Mouse (Mus musculus) gastrocnemius, postnatal 4 days (tissue): Measurements from ENCODE around the gene Abhd5. TPM values are rescaled to one million over a fixed set of nuclear protein-coding genes. Genes with fewer than 3 reads are reported as not detected.
"Not testable (repeated sequence)": the region's sequence is repeated elsewhere in the genome, so short reads cannot be mapped to it uniquely, and the experiment has no call there.

Source experiments
- DNase-seq, 2 experiments: peaks; one replicate each; pipeline ENCODE4 v3.0.0; 2021 to 2022; ENCODE audit warnings: low spot score in 2 of 2, mixed read lengths in 2 of 2
- long read RNA-seq, 2 experiments: library from polyadenylated mRNA; stranded (forward); transcript quantifications; one replicate each; pipeline ENCODE4 v2.0.0; 2021
- total RNA-seq, 2 experiments: library from RNA; stranded (reverse); gene quantifications; 2 replicates each; pipeline ENCODE4 v1.2.3; 2021

The Abhd5 gene
- 10 to 100 TPM; 26.3 to 26.4 TPM for total RNA-seq
- long read RNA-seq, experiment 1, transcript Abhd5-204 (7 exons, 3,157 nt): major isoform, 30 of 55 reads
- long read RNA-seq, experiment 1, partial matches to known transcripts: 7 of 55 reads
- long read RNA-seq, experiment 1, other reads (novel, unspliced or antisense): 15 of 55 reads
- long read RNA-seq, experiment 2, transcript Abhd5-204 (7 exons, 3,157 nt): major isoform, 34 of 57 reads
- long read RNA-seq, experiment 2, partial matches to known transcripts: 3 of 57 reads
- long read RNA-seq, experiment 2, other reads (novel, unspliced or antisense): 16 of 57 reads

DNA sequence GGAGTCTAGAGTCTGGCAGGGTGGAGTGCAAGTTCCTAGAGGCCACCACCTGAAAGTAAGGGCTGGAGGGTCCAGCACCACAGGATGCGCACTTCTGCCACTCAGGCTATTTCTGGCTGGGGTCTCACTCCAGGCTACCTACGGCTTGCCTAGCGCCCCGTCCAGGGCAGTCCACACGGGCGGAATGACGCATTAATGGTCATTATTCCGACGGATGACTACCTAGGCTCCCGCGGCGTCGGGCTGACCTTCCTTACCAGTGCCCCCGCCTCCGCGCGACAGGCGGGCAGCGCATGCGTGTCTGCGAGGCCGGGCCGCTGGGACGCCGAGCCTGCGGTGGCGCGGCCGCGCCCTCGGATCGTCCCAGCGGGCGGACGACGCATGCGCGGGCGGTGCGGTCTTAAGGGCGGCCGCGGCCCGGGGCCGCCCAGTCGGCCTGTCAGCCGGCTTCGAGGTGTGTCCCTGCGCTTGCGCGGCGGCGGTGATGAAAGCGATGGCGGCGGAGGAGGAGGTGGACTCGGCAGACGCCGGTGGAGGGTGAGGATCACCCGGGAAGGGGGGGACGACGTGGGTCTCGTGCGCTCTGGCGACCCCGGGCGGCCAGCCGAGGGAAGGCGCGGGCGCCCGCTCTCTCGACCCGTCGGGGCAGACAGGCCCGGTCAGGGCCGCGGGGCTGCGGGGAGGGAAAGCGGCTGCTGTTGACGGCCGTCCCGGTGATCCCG lies at the start of gene Abhd5:
Gene Abhd5 (plus strand): TSS at position 306 of the 722 bp plus-strand sequence.
- DNase-seq: peak; percentile 94 to 96

DNA sequence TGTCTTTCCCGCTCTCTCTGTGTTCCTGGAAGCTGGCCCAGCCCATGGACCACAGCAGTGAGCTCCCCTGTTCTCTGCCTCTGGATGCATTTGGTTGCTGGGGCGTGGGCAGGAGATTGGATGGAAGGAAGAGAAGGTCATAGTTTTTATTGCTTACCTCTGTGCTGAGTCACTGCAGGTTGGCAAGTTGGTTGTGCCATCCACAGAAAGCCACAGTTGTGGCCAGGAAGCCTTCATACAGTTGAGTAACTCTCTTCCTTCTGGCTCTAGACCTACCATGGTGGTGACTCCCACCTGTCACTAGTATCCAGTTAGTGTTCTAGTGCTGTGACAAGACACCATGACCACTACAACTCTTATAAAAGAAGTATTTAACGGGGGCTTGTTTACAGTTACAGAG lies 46.1 kb upstream of the Abhd5 start:
- DNase-seq: no peak

DNA sequence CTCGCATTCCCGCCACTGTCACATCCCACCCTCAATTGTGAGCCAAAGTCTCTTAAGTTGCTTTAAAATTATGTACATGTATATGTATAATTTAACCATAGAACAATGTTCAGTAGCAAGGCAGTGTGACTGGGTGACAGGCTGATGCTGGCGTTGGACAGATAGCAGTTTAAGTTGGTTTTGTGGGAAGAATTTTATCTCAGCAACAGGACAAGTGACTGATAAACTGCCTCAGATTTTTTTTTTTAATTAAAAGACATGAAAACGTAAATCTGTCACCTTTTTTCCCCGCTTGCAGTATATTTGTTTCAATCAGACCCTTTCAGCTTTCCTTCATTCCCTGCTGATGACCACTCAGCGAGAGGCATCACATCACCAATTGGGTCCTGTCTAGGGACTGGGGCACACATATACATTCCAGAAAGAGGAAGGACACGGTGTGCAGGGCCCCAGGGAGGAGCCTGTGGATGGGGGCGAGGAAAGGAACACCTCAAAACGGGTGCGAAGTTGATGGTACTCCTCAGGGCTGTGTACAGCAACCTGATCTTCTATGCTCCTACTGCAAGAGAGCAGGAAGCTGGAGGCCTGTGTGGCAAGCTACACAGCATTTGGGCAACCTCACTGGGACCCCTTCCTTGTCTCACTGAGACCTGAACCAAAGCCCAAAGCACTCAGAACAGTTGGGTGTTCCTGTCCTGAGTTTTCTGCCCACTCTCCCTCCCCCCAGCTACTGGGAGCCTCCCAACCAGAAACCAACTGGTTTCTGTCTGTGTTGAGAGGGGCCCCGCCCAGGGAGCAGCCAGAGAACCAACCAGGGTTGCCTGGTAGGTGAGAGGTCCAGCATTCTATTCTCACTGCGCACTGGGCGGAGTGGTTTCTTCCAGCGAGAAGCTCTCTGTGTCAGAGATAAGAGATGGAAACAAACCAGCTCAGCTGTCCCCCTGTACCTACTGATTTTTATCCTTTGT lies 42.1 kb upstream of the Abhd5 start:
- DNase-seq: no peak

DNA sequence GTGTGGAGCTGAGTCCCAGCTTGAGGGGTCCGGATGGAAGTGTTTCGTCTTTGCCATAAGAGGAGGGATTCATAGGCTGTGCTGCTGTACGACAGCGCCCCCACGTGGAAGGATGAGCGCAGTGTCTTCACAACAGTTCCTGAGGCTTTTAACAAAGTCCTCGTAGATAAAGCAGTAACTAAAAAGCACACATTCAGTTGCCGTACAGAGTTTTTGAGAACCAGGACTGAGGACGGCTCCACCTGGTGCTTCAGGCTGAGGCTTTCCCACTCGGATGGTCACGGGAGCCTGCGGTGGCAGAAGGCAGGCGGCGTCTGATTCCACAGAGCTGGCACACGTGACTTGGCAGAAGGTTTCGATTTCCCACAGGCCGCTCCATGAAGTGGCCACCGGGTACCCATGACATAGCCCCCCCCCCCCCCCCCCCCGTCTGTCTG lies 40.8 kb upstream of the Abhd5 start:
- DNase-seq: peak; percentile 60 to 79

DNA sequence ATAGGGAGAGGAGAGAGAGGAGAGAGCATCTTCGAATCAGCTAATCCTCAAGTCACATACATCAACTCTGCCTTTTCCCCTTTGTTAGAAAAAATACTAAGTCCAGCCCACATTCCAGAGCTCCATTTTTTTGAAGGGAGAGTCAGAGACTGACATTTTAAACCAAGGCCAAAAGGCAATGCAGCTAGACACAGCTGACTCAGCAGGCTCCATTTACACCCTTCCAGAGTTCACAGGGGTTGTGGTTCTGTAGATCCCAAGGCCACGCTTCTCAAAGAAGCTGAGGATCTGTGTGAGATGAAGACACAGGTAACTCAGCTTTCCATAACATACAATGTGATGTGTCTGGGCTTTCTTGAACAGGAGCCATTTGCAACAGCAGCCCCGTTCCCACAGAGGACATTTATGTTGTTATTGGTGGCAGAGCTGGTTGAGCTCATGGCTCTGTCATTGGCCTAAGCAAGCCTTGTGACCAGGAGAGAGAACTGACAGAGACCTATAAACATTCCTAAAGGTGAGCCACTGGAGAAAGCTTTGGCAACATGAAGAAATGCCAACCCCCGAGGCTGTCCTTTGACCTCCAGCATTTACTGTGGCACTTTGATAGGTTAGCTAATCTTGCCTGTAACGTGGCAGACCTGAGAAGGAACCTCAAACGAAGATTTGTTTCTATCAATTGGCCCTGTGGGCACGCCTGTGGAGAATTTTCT lies 40.2 kb upstream of the Abhd5 start:
- DNase-seq: no peak

DNA sequence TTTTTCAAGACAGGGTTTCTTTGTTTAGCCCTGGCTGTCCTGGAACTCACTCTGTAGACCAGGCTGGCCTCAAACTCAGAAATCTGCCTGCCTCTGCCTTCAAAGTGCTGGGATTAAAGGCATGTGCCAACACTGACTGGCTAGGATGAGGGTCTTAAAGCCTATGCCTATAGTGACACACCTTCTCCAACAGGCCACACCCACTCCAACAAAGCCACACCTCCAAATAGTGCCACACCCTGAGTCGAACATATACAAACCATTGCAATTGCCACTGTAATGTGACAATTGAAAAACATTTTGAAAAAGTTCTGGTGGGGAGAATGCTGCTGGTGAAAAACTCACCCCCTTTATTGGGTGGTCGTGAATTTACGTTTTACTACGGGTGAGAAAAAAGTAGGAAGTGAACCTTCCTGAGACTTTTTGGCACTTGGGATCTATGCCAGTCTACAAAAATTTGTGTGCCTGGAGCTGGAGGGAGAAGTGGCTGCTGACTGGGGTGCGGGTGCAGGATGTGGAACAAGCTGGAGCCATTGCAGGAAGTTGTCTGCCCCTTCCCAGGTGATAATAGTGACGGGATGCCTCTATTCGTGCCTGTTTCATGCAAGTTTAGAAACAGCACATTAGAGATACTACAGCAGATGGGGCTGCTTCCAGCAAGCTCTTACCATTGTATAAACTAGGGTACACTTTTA lies 39.0 kb upstream of the Abhd5 start:
- no peak for DNase-seq

DNA sequence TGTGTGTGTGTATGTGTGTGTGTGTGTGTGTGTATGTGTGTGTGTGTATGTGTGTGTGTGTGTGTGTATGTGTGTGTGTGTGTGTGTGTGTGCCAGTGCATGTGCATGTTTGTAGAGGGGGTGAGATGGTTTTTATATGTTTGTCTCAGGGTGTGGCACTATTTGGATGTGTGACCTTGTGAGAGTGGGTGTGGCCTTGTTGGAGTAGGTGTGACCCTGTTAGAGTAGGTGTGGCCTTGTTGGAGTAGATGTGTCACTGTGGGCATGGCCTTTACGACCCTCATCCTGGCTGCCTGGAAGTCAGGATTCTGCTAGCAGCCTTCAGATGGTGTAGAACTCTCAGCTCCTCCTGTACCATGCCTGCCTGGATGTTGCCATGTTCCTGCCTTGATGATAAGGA lies 38.3 kb upstream of the Abhd5 start:
- DNase-seq: not testable (repeated sequence)

DNA sequence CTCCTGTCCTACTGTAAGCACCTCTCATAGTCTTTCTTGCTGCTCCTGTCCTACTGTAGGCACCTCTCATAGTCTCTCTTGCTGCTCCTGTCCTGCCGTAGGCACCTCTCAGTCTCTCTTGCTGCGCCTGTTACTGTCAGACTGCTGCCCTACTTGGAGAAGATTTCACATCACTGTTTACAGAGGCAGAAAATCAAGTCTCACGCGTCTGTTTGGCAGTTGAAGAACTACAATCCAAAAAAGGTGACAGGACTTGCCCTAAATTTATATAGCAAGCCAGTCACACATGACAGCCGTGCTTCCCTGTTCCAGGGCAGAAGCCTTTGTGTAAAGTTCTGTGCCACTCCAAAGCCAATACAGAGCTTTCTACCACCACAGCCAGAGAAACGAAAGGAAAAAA lies 37.0 kb upstream of the Abhd5 start:
- no peak for DNase-seq

DNA sequence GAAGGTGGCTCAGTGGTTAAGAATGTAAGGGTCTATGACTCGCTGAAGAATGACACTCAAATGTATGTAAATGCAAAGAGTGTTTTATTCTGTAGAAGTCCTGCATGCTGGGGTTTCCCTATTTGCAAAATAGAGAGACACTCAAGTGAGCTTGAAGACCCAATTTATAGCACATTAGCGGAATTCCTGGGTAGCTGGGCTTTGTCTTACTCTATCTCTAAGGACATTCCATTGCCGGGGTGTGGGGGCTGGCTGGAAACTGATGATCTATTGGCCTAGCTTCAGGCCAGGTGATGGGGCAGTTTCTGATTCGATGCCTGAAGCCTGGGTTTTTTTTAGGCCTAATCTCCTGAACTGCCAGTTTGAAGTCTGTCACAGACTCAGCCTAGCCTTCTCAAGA lies 36.5 kb upstream of the Abhd5 start:
- DNase-seq: no peak

DNA sequence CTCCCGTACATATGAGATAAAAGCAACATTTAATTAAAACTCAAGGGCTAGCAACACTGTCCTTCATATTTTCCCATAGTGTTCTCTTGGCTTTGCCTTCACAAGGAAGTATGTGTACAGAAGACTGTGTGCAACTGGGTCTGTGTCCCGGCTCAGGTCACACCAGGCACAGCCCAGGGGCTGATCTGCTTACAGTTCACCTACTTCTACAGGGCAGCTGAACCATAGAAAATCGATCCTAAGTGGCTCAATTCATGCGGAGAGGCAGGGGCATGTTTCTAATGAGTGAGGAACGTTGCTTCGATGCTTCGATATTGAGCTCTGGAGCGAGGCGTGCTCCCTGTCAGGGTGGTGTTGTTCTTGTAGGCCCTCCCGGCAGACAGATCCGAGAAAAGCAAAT lies 35.9 kb upstream of the Abhd5 start:
- no peak for DNase-seq

DNA sequence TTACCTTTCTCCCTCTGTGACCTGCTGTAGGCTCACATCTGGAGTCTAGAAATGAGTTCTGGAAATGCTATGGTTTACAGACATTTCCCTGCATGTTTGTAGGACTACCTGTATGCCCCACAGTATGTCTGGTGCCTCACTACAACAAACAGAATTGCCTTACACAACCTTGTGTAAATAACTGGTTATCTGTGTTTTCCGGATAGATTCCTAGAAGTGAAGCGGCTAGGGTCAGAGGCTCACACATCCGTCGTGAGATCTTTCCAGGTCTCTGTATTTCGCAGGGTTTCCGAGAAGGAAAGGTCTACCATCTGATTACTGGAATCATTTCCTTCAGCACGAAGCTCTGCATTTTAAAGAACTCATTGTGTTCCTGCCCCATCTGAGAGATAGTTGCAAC lies 34.8 kb upstream of the Abhd5 start:
- no peak for DNase-seq

DNA sequence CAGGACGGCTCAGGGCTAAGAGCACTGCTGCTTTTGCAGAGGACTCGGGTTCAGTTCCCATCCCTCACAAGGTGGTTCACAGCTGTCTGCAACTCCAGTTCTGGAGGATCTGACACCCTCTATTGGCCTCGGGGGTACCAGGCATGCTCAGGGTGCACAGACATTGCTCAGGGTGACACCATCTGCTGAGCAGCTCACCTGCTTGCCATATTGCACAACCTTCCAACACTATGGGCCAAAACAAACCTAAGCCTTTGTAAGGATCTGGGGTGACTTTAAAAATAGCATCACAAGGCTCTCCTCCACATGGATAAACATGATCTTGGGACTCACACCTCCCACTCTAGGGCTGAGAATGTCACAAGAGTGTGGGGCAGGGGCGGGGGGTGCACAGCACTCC lies 30.8 kb upstream of the Abhd5 start:
- DNase-seq: no peak

DNA sequence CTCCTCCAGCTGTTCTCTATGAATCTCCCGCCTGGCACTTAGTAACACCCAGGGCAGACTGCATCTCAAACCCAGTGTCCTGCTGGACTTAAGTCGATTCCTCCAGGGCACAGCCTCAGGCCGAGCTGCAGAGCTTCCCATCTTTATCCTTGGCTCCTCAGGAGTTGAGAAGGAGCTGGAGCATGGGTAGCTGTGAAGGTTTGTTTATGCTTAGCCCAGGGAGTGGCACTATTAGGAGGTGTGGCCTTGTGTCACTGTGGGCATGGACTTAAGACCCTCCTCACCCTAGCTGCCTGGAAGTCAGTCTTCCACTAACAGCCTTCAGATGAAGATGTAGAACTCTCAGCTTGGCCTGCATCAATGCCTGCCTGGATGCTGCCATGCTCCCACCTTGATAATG lies 29.1 kb upstream of the Abhd5 start:
- no peak for DNase-seq

DNA sequence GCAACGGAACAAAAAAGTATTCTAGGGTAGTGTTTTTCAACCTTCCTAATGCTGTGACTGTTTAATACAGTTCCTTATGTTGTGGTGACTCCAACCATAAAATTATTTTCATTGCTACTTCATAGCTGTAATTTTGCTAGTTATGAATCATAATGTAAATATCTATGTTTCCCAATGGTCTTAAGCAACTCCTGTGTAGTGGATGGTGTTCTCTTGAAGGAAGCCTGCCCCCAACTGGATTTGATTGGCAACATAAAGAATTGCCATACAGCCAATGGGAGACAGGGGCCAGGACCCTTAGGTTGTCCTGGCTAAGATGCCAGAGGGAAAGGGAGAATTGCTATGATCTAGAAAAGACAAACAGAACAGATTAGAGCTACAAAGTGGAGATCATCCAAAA lies 25.4 kb upstream of the Abhd5 start:
- no peak for DNase-seq

DNA sequence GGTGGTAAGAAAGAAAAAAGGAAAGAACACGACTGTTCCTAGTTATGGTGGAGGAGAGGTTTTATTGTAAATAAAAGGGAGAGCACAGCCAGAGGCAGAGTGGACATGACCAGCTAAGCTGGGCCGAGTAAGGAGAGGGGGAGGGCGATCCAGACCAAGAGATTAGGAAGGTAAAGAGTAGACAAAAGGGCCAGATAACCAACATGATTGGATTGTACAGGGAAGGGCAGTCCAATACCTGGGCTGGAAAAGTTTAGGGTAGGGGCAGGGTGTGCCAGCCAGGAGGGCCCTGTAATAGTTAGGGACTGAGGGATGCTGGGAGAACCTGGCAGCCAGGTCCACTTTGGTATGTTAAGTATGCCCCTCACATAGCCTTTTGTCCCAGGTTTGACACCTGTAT lies 23.2 kb upstream of the Abhd5 start:
- no peak for DNase-seq

DNA sequence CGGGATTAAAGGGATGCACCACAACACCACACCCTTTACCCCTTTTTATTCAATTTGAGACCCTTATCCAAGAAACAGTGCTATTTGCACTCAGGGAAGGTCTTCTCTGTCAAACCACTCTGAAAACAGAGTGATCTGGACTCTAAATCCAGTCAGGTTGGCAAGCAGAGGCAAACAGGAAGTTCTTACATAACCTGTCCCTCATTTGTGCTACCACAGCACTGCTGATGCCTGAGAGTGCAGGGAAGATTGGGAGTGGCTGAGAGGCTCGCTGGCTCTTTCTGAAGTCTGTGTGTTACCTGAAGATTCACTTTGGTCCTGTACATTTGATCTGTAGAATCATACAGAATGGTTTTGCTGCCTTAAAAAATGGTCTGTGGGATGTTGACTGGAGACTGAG lies 14.7 kb upstream of the Abhd5 start:
- DNase-seq: no peak

DNA sequence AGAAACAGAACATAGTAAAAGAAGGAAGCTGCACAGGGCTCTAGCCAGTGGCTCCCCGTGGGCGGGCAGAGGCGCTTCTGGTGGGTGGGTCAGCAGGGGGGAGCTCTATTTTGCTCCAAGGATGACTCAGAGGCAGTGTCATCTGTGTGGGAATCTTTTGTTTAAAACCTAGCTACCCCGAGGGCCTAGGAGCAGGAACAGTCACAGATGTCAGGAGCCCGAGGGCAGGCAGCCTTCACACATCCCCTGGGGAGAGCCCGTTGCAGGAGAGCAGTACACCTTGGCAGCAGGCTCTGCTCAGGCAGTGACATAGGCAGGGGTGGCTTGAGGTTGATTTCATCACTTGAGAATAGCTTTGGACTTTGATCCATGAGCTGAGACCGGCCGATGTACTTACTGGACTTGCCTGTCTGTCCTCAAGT lies 13.9 kb upstream of the Abhd5 start:
- no peak for DNase-seq

DNA sequence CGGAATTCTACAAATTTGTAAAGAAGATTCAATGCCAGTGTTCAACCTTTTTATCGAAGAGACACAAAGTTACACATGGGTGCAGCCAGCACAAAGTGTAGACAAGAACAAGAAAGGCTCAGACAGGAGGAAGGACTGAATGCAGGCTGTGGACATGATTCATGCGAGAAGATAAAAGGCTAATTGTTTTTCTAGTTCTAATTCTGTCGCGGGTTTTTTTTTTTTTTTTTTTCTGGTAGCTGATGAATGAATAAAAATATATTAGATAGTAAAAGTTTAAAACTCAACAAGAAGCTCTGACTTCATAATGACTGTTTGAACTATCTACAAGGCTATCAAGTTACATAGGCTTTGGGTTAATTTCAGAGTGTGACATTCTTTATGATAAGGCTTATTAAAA lies 11.4 kb upstream of the Abhd5 start:
- DNase-seq: no peak

DNA sequence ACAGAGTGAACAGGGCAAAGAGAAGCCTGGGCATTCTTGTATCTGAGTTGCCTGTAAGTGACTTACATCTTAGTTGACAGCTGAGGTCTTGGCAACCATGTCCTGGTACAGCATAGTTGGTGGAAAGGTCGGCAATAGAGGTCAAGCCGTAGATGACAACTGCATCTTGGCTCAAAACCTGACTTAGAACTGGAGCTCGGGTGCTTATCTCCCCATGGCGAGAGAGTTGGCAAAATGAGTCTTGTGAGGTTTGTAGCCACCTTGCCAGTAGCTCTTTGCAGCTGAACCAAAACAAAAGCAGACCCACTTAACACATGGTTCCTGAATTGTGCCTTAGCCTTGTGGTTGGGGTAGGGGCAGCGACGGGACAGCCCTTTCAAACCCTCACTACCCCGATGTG lies 8.0 kb upstream of the Abhd5 start:
- no peak for DNase-seq

DNA sequence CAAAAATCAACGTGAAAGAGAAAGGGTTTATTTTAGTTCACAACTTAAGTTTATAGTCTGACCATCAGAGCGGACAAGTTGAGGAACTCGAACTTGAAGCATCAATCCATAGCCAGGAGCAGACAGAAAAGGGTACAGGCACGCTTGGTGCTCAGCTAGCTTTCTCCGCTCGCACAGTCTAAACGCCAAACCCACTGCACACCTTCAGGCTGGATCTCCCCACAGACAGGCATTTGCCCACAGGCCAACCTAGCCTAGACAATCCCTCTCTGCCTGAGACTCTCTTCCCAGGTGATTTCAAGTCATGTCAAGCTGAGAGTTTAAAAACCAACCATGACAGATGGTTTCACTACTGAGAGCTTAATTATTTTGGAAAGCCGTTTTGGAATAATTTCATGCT lies 6.8 kb upstream of the Abhd5 start:
- no peak for DNase-seq

DNA sequence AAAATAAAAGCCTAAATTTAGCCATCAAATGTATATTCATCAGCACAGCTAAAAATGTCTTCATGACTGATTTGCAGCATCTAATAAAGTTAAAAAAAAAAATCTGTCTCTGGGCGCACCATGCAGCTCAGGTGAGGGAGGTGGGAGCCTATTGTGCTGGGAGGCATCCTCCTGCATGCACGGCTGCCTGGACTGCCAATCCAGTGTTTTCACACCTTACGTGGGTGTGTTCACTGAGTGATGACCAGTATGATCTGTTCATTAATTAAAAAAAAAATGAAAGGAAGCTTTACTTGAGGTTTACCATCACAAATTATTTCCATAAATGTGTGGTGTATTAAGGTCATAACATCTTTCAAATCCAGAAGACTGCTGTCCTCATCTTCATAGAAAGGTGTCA lies 6.1 kb upstream of the Abhd5 start:
- DNase-seq: no peak
